Mouse (Mus musculus): Measurements from ENCODE around the gene Tdg. TPM values are rescaled to one million over a fixed set of nuclear protein-coding genes. Genes with fewer than 3 reads are reported as not detected.

The Tdg gene
- polyA plus RNA-seq, 1 experiment from 2014 or later = 231 TPM

DNA sequence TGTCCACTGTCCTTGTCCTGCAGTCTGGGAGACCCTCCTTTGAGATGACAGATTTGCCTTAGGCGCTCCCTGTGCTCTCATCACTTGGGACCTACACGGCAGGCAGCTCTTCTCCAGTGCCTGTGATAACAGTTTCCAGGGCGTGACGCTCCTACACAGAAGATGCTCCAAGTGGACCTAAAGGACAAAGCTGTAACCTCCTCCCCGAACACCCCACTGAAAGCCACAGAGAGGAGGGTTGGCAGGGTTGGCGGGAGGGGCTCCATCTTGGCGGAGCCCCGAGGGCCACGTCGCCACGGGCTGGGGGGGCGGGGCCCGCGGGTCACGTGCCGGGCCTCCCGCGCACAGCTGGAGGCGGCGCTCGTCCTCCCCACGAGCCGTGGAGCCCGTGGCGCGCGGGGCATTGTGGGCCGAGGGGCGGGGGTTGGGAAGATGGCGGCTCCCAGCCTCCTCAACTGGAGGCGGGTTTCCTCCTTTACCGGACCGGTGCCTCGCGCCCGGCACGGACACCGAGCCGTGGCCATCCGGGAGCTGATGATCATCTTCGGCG lies 69.2 kb downstream of the Tdg start:
- H3K27me3 ChIP-seq (replicated peaks; ENCODE audit: control insufficient read depth, insufficient read depth, low read length) = no peaks in the 10 kb centered on the region
- H3K36me3 ChIP-seq (ENCODE audit: control insufficient read depth, insufficient read depth, low read length) = peaks cover 19% of the 10 kb centered on the region
- DNase-seq (ENCODE audit: low spot score) = peak; percentile 94
- H3K9me3 ChIP-seq (replicated peaks; ENCODE audit: control insufficient read depth, low read length) = no peaks in the 10 kb centered on the region
- under 1% methylated on average over 42 of the region's 42 CpGs for WGBS
- H3K4me1 ChIP-seq (ENCODE audit: control insufficient read depth, insufficient read depth, low read length) = peaks cover 13% of the 10 kb centered on the region
- ATAC-seq = peak; percentile 98
- peak overlapping the region; percentile 45 for H3K27ac ChIP-seq (ENCODE audit: low read depth, low read length)
- H3K4me2 ChIP-seq (ENCODE audit: low read length) = peak overlapping the region; percentile 88
- H3K4me3 ChIP-seq (ENCODE audit: low read depth, low read length) = peak overlapping the region; percentile 94
- peak overlapping the region; percentile 83 for H3K9ac ChIP-seq (ENCODE audit: low read length)

- Histone ChIP-seq H3K9me3 (replicated peaks; ENCODE audit: control insufficient read depth, low read length) (no peaks in the 10 kb centered on the region), H3K4me1 (ENCODE audit: control insufficient read depth, insufficient read depth, low read length) (peaks cover 13% of the 10 kb centered on the region), H3K4me2 (ENCODE audit: low read length) (peak overlapping the region; percentile 88), H3K27ac (ENCODE audit: low read depth, low read length) (peak overlapping the region; percentile 45; the same call in 1 of the 2 replicates), H3K9ac (ENCODE audit: low read length) (peak overlapping the region; percentile 83), H3K27me3 (replicated peaks; ENCODE audit: control insufficient read depth, insufficient read depth, low read length) (no peaks in the 10 kb centered on the region), H3K36me3 (ENCODE audit: control insufficient read depth, insufficient read depth, low read length) (peaks cover 23% of the 10 kb centered on the region), H3K4me3 (ENCODE audit: low read depth, low read length) (peak overlapping the region; percentile 94)
- DNase-seq (ENCODE audit: low spot score) (peak; percentile 31), ATAC-seq (peak; percentile 79)
- under 1% methylated on average over 53 of the region's 59 CpGs for WGBS
Observed at GRCm38 (mm10) chr10:82699296-82699941, 69.8 kb downstream of the Tdg start.

Other genes with a start within 250 kb of the Tdg start
- not detected in 2 replicates for gene Gm1553, start 137.2 kb upstream of the Tdg start, polyA plus RNA-seq (2014; fragmentation: Nextera tagmentation; extraction: Ambion mirVana)
- 34.4 and 35.7 TPM in 2 replicates for gene 1190007I07Rik, start 6.6 kb upstream of the Tdg start, polyA plus RNA-seq (2014; fragmentation: Nextera tagmentation; extraction: Ambion mirVana)
- gene Glt8d2, start 60.8 kb downstream of the Tdg start, polyA plus RNA-seq (2014; fragmentation: Nextera tagmentation; extraction: Ambion mirVana) = 2.6 and 4.0 TPM in 2 replicates
- gene Hcfc2, start 66.3 kb downstream of the Tdg start, polyA plus RNA-seq (2014; fragmentation: Nextera tagmentation; extraction: Ambion mirVana) = 38.3 and 48.4 TPM in 2 replicates
- 69.1 and 70.7 TPM in 2 replicates for gene Nfyb, start 134.3 kb downstream of the Tdg start, polyA plus RNA-seq (2014; fragmentation: Nextera tagmentation; extraction: Ambion mirVana)
- 157 and 169 TPM in 2 replicates for gene Txnrd1, start 204.1 kb downstream of the Tdg start, polyA plus RNA-seq (2014; fragmentation: Nextera tagmentation; extraction: Ambion mirVana)
- gene Eid3, start 236.8 kb downstream of the Tdg start, polyA plus RNA-seq (2014; fragmentation: Nextera tagmentation; extraction: Ambion mirVana) = 0.22 and 0.27 TPM in 2 replicates